Mouse (Mus musculus): ENCODE measurements around the gene Acd. TPM values are rescaled to one million over a fixed set of nuclear protein-coding genes. Genes with fewer than 3 reads are reported as not detected.

The Acd gene
- polyA plus RNA-seq, 1 experiment from 2014 or later = 75.3 TPM

Other genes starting within 250 kb of the Acd start
- 25.3 and 28.9 TPM in 2 replicates for gene Tppp3, start 229.6 kb downstream of the Acd start, polyA plus RNA-seq (2016; fragmentation: Nextera tagmentation; extraction: Ambion mirVana)
- gene Zdhhc1, start 204.2 kb downstream of the Acd start, polyA plus RNA-seq (2016; fragmentation: Nextera tagmentation; extraction: Ambion mirVana) = 34.8 and 36.9 TPM in 2 replicates
- 28.2 and 30.6 TPM in 2 replicates for gene Hsd11b2, start 182.3 kb downstream of the Acd start, polyA plus RNA-seq (2016; fragmentation: Nextera tagmentation; extraction: Ambion mirVana)
- gene Atp6v0d1, start 135.1 kb downstream of the Acd start, polyA plus RNA-seq (2016; fragmentation: Nextera tagmentation; extraction: Ambion mirVana) = 60.5 and 61.5 TPM in 2 replicates
- 11.3 and 16.8 TPM in 2 replicates for gene Ripor1, start 95.8 kb downstream of the Acd start, polyA plus RNA-seq (2016; fragmentation: Nextera tagmentation; extraction: Ambion mirVana)
- 149 and 160 TPM in 2 replicates for gene Ctcf, start 64.5 kb downstream of the Acd start, polyA plus RNA-seq (2016; fragmentation: Nextera tagmentation; extraction: Ambion mirVana)
- 0.97 and 1.4 TPM in 2 replicates for gene Agrp, start 63.7 kb downstream of the Acd start, polyA plus RNA-seq (2016; fragmentation: Nextera tagmentation; extraction: Ambion mirVana)
- gene Carmil2, start 14.8 kb downstream of the Acd start, polyA plus RNA-seq (2016; fragmentation: Nextera tagmentation; extraction: Ambion mirVana) = 0.58 and 0.59 TPM in 2 replicates
- gene Pard6a, start within 50 bp of the Acd start, polyA plus RNA-seq (2016; fragmentation: Nextera tagmentation; extraction: Ambion mirVana) = 14.6 and 16.1 TPM in 2 replicates
- gene 4933405L10Rik, start 6.6 kb upstream of the Acd start, polyA plus RNA-seq (2016; fragmentation: Nextera tagmentation; extraction: Ambion mirVana) = 0.25 TPM in 1 of 2 replicates, not detected in the other
- gene Enkd1, start 7.1 kb upstream of the Acd start, polyA plus RNA-seq (2016; fragmentation: Nextera tagmentation; extraction: Ambion mirVana) = 34.9 and 35.9 TPM in 2 replicates
- 29.0 and 30.2 TPM in 2 replicates for gene Gfod2, start 57.6 kb upstream of the Acd start, polyA plus RNA-seq (2016; fragmentation: Nextera tagmentation; extraction: Ambion mirVana)
- gene Ranbp10, start 126.2 kb upstream of the Acd start, polyA plus RNA-seq (2016; fragmentation: Nextera tagmentation; extraction: Ambion mirVana) = 14.9 and 17.2 TPM in 2 replicates
- gene Tsnaxip1, start 126.6 kb upstream of the Acd start, polyA plus RNA-seq (2016; fragmentation: Nextera tagmentation; extraction: Ambion mirVana) = 0.17 and 0.56 TPM in 2 replicates
- 55.3 and 59.2 TPM in 2 replicates for gene Cenpt, start 152.2 kb upstream of the Acd start, polyA plus RNA-seq (2016; fragmentation: Nextera tagmentation; extraction: Ambion mirVana)
- gene Thap11, start 154.0 kb upstream of the Acd start, polyA plus RNA-seq (2016; fragmentation: Nextera tagmentation; extraction: Ambion mirVana) = 85.6 and 96.3 TPM in 2 replicates
- gene Nutf2, start 159.5 kb upstream of the Acd start, polyA plus RNA-seq (2016; fragmentation: Nextera tagmentation; extraction: Ambion mirVana) = 253 and 266 TPM in 2 replicates
- gene Edc4, start 179.8 kb upstream of the Acd start, polyA plus RNA-seq (2016; fragmentation: Nextera tagmentation; extraction: Ambion mirVana) = 72.0 and 75.7 TPM in 2 replicates
- gene Nrn1l, start 192.5 kb upstream of the Acd start, polyA plus RNA-seq (2016; fragmentation: Nextera tagmentation; extraction: Ambion mirVana) = 0.38 and 0.77 TPM in 2 replicates
- gene Pskh1, start 199.3 kb upstream of the Acd start, polyA plus RNA-seq (2016; fragmentation: Nextera tagmentation; extraction: Ambion mirVana) = 43.0 and 48.2 TPM in 2 replicates
- 1.3 and 1.6 TPM in 2 replicates for gene Ctrl, start 232.8 kb upstream of the Acd start, polyA plus RNA-seq (2016; fragmentation: Nextera tagmentation; extraction: Ambion mirVana)
- 24.1 and 26.9 TPM in 2 replicates for gene Psmb10, start 237.3 kb upstream of the Acd start, polyA plus RNA-seq (2016; fragmentation: Nextera tagmentation; extraction: Ambion mirVana)
- 2.2 and 2.3 TPM in 2 replicates for gene Lcat, start 242.3 kb upstream of the Acd start, polyA plus RNA-seq (2016; fragmentation: Nextera tagmentation; extraction: Ambion mirVana)

All from limb, embryonic 12.5 days (tissue).